Mouse (Mus musculus) thymus, adult 2 months (tissue): ENCODE measurements around the gene Mkks.

Experiments
- CTCF ChIP-seq: fragments of 200-500 bp; IDR thresholded peaks from 2 replicates; pipeline ENCODE4 v1.5.1; 2012; ENCODE audit warnings: mild to moderate bottlenecking, control low read depth, low read length, moderate library complexity, borderline replicate concordance; ENCODE audit not compliant: control insufficient read depth, poor library complexity, insufficient read depth; ENCODE audit errors: extremely low read depth
- POLR2A ChIP-seq: fragments of 200-500 bp; IDR thresholded peaks from 2 replicates; pipeline ENCODE4 v1.6.1; 2012; ENCODE audit warnings: mild to moderate bottlenecking, low read length, control low read depth, moderate library complexity; ENCODE audit not compliant: control insufficient read depth, poor library complexity, insufficient read depth; ENCODE audit errors: extremely low read depth

GRCm38 (mm10) chr2:136850366-136850765, 40.8 kb downstream of the Mkks start:
- TF ChIP-seq CTCF (no peak), POLR2A (no peak)
